Mouse (Mus musculus) frontal cortex, adult 2 months (tissue): ENCODE measurements around the gene Siah3. TPM values are rescaled to one million over a fixed set of nuclear protein-coding genes. Genes with fewer than 3 reads are reported as not detected.

Source experiments
- DNase-seq, 2 experiments: peaks; one replicate each; pipeline ENCODE4 v3.0.0; 2022; ENCODE audit warnings: low spot score in 1 of 2; ENCODE audit errors: extremely low spot score in 1 of 2
- polyA plus RNA-seq: library from polyadenylated mRNA; depleted of rRNA; stranded (reverse); fragments of >200 nt; gene quantifications from 2 replicates; pipeline ENCODE4 v1.2.3, GENCODE M21; 2012

Siah3 gene
- polyA plus RNA-seq, 1 experiment = 4.5 TPM

DNA sequence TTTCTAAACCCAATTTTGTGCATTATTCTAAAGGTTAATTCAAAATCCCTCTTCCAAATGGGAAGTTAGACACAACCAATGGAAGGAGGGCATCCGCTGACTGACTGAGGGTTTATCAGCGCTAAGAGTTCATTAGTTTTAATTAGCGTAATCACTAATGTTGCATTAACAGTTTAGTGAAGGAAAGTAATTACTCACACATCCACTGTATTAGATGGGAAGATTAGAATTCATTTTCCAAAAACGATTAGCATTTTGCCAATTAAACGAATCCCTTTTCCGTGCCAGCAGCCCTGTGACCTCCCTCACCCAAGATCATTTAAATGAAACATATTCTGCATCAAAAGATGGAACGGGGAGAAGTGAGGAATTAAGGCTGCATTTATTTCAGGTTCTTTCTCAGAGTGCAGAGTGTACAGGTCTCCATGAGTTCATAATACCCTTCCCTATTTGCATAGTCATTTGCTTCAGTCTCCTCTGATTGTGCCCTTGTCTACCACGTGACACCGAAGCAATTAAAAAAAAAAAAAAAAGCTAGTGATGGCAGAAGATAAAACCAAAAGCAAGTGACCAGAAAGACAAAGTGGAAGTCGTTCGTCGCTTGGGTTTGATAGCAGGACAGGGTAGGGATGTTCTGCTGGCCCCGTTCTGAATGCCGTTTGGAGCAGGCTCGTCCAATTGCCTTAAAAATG lies 62.6 kb downstream of the Siah3 start:
- DNase-seq = no peak

GRCm38 (mm10) chr14:75518899-75519298 lies 63.1 kb downstream of the Siah3 start:
- DNase-seq = no peak

- no peak for DNase-seq
These were observed 63.9 kb downstream of the Siah3 start for GRCm38 (mm10) chr14:75519668-75520067.

GRCm38 (mm10) chr14:75524648-75525047 lies 68.9 kb downstream of the Siah3 start:
- DNase-seq = no peak

- DNase-seq = no peak
These were observed 69.8 kb downstream of the Siah3 start for GRCm38 (mm10) chr14:75525376-75526145.

GRCm38 (mm10) chr14:75527464-75528190 lies 71.8 kb downstream of the Siah3 start:
- peak; percentile 55 to 85 for DNase-seq

GRCm38 (mm10) chr14:75530815-75531353 lies 75.1 kb downstream of the Siah3 start:
- DNase-seq = no peak

DNA sequence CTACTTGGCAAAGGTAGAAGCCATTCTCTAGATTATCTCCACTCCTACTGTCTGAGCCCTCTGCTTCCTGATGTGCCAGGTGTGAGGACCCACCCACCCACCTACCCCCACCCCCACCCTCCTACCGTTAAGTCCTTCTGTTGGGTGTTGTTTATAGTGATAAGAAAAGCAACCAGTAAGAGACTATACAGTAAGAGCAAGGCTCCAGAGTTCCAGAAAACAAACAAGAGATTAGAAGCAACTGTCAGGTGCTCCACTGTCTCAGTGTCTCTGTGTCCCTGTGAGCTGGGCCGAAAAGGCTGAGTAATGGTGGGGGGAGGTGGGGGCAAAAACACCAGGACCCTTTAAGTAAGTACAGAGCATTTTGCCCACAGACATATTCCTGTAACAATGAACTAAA lies 83.4 kb downstream of the Siah3 start:
- no peak for DNase-seq

DNA sequence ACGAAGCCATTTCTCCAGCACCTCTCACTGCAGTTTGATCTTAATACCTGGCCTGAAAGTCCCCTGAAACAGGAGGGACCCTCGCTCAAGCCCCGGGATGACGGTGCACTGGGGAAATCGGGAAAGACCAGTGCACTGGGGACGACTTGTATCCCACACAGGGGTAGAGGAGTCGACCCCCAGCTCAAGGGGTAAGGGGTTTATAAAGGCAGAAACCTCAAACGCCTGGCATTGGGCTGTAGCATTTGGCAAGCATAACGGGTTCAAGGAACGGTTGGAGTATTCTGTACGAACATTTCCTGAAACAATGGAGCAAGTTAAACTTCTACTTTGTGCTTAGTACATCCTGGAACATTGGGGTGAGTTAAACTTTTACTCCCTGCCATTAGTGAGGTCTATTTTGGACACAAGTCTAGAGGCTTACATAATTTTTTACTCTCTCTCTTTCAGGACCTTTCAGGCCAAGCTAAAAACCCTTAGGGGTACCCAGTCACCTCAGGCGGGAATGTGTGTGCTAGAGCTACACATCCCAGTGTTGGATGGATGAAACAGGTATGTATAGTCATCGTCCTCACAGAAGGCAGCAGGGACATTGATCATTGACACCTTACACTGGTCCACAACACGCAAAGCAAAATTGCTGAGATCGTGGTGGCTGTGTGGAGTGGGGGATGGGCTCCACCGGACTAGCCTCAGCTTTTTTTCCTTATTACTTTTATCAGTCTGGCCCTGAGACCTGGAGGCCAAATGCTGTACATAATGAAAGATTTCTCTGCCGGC lies 84.6 kb downstream of the Siah3 start:
- no peak for DNase-seq

DNA sequence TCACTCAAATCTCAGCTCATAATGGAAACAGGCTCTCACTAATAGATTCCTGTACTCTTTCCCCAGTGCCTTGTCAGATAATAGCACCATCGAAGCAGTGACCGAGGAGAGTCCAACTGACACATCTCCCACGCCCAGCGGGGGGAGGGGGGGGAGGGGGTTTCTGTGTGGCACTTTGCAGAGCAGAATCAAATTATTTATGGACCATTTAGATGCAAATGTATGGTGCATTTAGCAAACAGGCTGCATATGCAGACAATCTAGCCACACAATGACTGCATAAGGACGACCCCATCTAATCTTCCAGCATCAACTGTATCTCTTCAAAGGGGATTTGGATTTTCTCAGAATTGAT lies 85.2 kb downstream of the Siah3 start:
- DNase-seq = no peak

- no peak for DNase-seq
These were observed 85.9 kb downstream of the Siah3 start for GRCm38 (mm10) chr14:75541731-75542130.

GRCm38 (mm10) chr14:75561577-75562331 lies 106.0 kb downstream of the Siah3 start:
- DNase-seq = no peak

GRCm38 (mm10) chr14:75565534-75566140 lies 109.9 kb downstream of the Siah3 start:
- peak; percentile 17 to 57 for DNase-seq

DNA sequence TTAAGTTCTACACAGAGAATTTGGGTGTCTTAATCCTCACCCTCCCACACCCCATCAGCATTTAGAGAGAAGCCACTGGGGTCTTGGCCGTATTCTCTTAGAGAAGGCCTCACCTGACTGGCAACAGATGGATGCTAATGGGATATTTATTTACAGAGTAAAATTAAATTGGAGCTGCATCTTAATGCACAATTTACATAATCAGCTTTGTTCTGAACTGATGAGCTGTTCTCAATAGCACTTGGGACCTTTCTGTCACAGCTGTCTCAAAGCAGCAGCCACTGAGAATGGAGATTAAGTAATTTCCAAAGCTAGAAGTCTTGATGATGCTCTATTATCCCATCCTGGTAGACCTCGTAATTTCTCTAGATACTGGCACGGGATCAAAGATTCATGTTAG lies 110.5 kb downstream of the Siah3 start:
- DNase-seq = no peak

GRCm38 (mm10) chr14:75579010-75579409 lies 123.2 kb downstream of the Siah3 start:
- no peak for DNase-seq
